Mouse (Mus musculus) intestine, embryonic 14.5 days (tissue): Measurements from ENCODE around the gene Prkg1. TPM values are rescaled to one million over a fixed set of nuclear protein-coding genes. Genes with fewer than 3 reads are reported as not detected.

Experiments
- ATAC-seq: fragments of 200-750 bp; cut with Nextera tagmentation; replicated peaks from 2 replicates; pipeline ENCODE4 v1.8.0; 2017; ENCODE audit warnings: low read depth, moderate number of reproducible peaks, moderate TSS enrichment, moderate library complexity; ENCODE audit not compliant: low FRiP score, low TSS enrichment
- DNase-seq: peaks from one replicate; pipeline ENCODE4 v3.0.0-alpha.2; 2018; ENCODE audit warnings: low spot score
- H3K27ac ChIP-seq: fragments of 300-500 bp; sonication (generic); 2 replicates; pipeline ENCODE4 v1.5.1; 2014; ENCODE audit warnings: low read depth, mild to moderate bottlenecking, control low read depth
- H3K27me3 ChIP-seq: fragments of 300-500 bp; sonication (generic); replicated peaks from 2 replicates; pipeline ENCODE4 v1.6.1; 2014; ENCODE audit warnings: low read length, control low read depth; ENCODE audit not compliant: control insufficient read depth, insufficient read depth
- H3K36me3 ChIP-seq: fragments of 300-500 bp; sonication (generic); 2 replicates; pipeline ENCODE4 v1.6.1; 2014; ENCODE audit warnings: low read length, control low read depth; ENCODE audit not compliant: control insufficient read depth, insufficient read depth
- H3K4me1 ChIP-seq: fragments of 300-500 bp; sonication (generic); replicated peaks from 2 replicates; pipeline ENCODE4 v1.6.1; 2014; ENCODE audit warnings: low read length, control low read depth, mixed read lengths; ENCODE audit not compliant: control insufficient read depth, insufficient read depth
- H3K4me2 ChIP-seq: fragments of 300-500 bp; sonication (generic); 2 replicates; pipeline ENCODE4 v1.6.1; 2014; ENCODE audit warnings: low read length
- H3K4me3 ChIP-seq: fragments of 300-500 bp; sonication (generic); 2 replicates; pipeline ENCODE4 v1.5.1; 2014; ENCODE audit warnings: low read depth, low read length, control low read depth, mixed read lengths
- H3K9ac ChIP-seq: fragments of 300-500 bp; sonication (generic); 2 replicates; pipeline ENCODE4 v1.6.1; 2014; ENCODE audit warnings: mild to moderate bottlenecking, low read length
- H3K9me3 ChIP-seq: fragments of 300-500 bp; sonication (generic); 2 replicates; pipeline ENCODE4 v1.6.1; 2016; ENCODE audit warnings: low read length, control low read depth; ENCODE audit not compliant: control insufficient read depth
- WGBS: fragments of 180-500 bp; shearing (Covaris S2); extraction: QIAGEN DNeasy Blood & Tissue Kit; methylation state at CpG from one replicate; pipeline ENCODE4 v1.1.7; 2014; 5-methylcytosine and 5-hydroxymethylcytosine counted together
- polyA plus RNA-seq: library from polyadenylated mRNA; unstranded; fragments of >200 nt; fragmentation: Nextera tagmentation; extraction: Ambion mirVana; gene quantifications from 2 replicates; pipeline ENCODE4 v1.2.1, GENCODE M21; 2014

The Prkg1 gene
- polyA plus RNA-seq, 1 experiment from 2014 or later, result 14.2 TPM

GRCm38 (mm10) chr19:31630899-31631869, 133.6 kb downstream of the Prkg1 start:
- ATAC-seq (no peak), DNase-seq (peak; percentile 36)
- Histone ChIP-seq H3K36me3 (no peaks in the 10 kb centered on the region), H3K27me3 (no peaks in the 10 kb centered on the region), H3K9me3 (no peaks in the 10 kb centered on the region), H3K4me1 (no peaks in the 10 kb centered on the region), H3K9ac (no peak overlapping the region), H3K4me2 (no peak overlapping the region), H3K27ac (no peak overlapping the region), H3K4me3 (no peak overlapping the region)
- 80% methylated on average over 8 of the region's 8 CpGs for WGBS

GRCm38 (mm10) chr19:31621716-31622115, 143.1 kb downstream of the Prkg1 start:
- no peak for DNase-seq
- 89% methylated on average over 1 of the region's 1 CpGs for WGBS
- Histone ChIP-seq H3K36me3 (no peaks in the 10 kb centered on the region), H3K27me3 (no peaks in the 10 kb centered on the region), H3K4me1 (no peaks in the 10 kb centered on the region), H3K4me3 (no peak overlapping the region), H3K27ac (no peak overlapping the region), H3K4me2 (no peak overlapping the region), H3K9ac (no peak overlapping the region), H3K9me3 (no peaks in the 10 kb centered on the region)
- ATAC-seq, result no peak

GRCm38 (mm10) chr19:31616830-31617229, 148.0 kb downstream of the Prkg1 start:
- Histone ChIP-seq H3K4me1 (no peaks in the 10 kb centered on the region), H3K9ac (no peak overlapping the region), H3K4me2 (no peak overlapping the region), H3K4me3 (no peak overlapping the region), H3K27me3 (no peaks in the 10 kb centered on the region), H3K36me3 (no peaks in the 10 kb centered on the region), H3K9me3 (no peaks in the 10 kb centered on the region), H3K27ac (no peak overlapping the region)
- WGBS, result 56% methylated on average over 4 of the region's 4 CpGs
- DNase-seq (no peak), ATAC-seq (no peak)

- WGBS, result 64% methylated on average over 4 of the region's 4 CpGs
- H3K9me3 ChIP-seq, result no peaks in the 10 kb centered on the region
- H3K9ac ChIP-seq, result no peak overlapping the region
- no peak overlapping the region for H3K27ac ChIP-seq
- ATAC-seq, result no peak
- no peaks in the 10 kb centered on the region for H3K27me3 ChIP-seq
- no peaks in the 10 kb centered on the region for H3K4me1 ChIP-seq
- no peak overlapping the region for H3K4me2 ChIP-seq
- no peaks in the 10 kb centered on the region for H3K36me3 ChIP-seq
- DNase-seq, result no peak
- no peak overlapping the region for H3K4me3 ChIP-seq
These were observed 148.7 kb downstream of the Prkg1 start for GRCm38 (mm10) chr19:31616159-31616558.

- no peak for ATAC-seq
- no peak overlapping the region for H3K27ac ChIP-seq
- no peak overlapping the region for H3K9ac ChIP-seq
- WGBS, result 89% methylated on average over 4 of the region's 4 CpGs
- DNase-seq, result no peak
- no peaks in the 10 kb centered on the region for H3K27me3 ChIP-seq
- no peaks in the 10 kb centered on the region for H3K36me3 ChIP-seq
- H3K4me3 ChIP-seq, result no peak overlapping the region
- no peak overlapping the region for H3K4me2 ChIP-seq
- H3K4me1 ChIP-seq, result no peaks in the 10 kb centered on the region
- H3K9me3 ChIP-seq, result no peaks in the 10 kb centered on the region
These were observed 151.7 kb downstream of the Prkg1 start for GRCm38 (mm10) chr19:31613146-31613545.

- Histone ChIP-seq H3K4me1 (no peaks in the 10 kb centered on the region), H3K36me3 (no peaks in the 10 kb centered on the region), H3K27ac (no peak overlapping the region), H3K9ac (no peak overlapping the region), H3K9me3 (no peaks in the 10 kb centered on the region), H3K4me2 (no peak overlapping the region), H3K27me3 (no peaks in the 10 kb centered on the region), H3K4me3 (no peak overlapping the region)
- no peak for ATAC-seq
- WGBS, result over 99% methylated on average over 8 of the region's 8 CpGs
- DNase-seq, result no peak
These were observed 162.3 kb downstream of the Prkg1 start for GRCm38 (mm10) chr19:31602578-31602977.

GRCm38 (mm10) chr19:31594011-31594410, 170.8 kb downstream of the Prkg1 start:
- Histone ChIP-seq H3K27ac (no peak overlapping the region), H3K4me2 (no peak overlapping the region), H3K36me3 (no peaks in the 10 kb centered on the region), H3K9me3 (no peaks in the 10 kb centered on the region), H3K27me3 (no peaks in the 10 kb centered on the region), H3K9ac (no peak overlapping the region), H3K4me3 (no peak overlapping the region), H3K4me1 (no peaks in the 10 kb centered on the region)
- ATAC-seq (no peak), DNase-seq (no peak)
- WGBS, result 63% methylated on average over 1 of the region's 1 CpGs

GRCm38 (mm10) chr19:31590701-31591100, 174.1 kb downstream of the Prkg1 start:
- Histone ChIP-seq H3K27me3 (no peaks in the 10 kb centered on the region), H3K27ac (no peak overlapping the region), H3K9me3 (no peaks in the 10 kb centered on the region), H3K4me3 (no peak overlapping the region), H3K4me2 (no peak overlapping the region), H3K9ac (no peak overlapping the region), H3K4me1 (no peaks in the 10 kb centered on the region), H3K36me3 (no peaks in the 10 kb centered on the region)
- ATAC-seq (no peak), DNase-seq (no peak)
- WGBS, result 81% methylated on average over 5 of the region's 5 CpGs

GRCm38 (mm10) chr19:31577092-31577491, 187.7 kb downstream of the Prkg1 start:
- Histone ChIP-seq H3K9me3 (no peaks in the 10 kb centered on the region), H3K4me2 (no peak overlapping the region), H3K27ac (no peak overlapping the region), H3K27me3 (no peaks in the 10 kb centered on the region), H3K4me1 (no peaks in the 10 kb centered on the region), H3K4me3 (no peak overlapping the region), H3K36me3 (no peaks in the 10 kb centered on the region), H3K9ac (no peak overlapping the region)
- 84% methylated on average over 4 of the region's 4 CpGs for WGBS
- DNase-seq, result no peak
- no peak for ATAC-seq
